Mouse (Mus musculus) adrenal gland, postnatal 4 days (tissue): ENCODE measurements around the gene Rasgrf1. TPM values are rescaled to one million over a fixed set of nuclear protein-coding genes. Genes with fewer than 3 reads are reported as not detected.

ENCODE experiments used
- DNase-seq, 2 experiments: peaks; one replicate each; pipeline ENCODE4 v3.0.0; 2021 to 2022; ENCODE audit warnings: low spot score in 2 of 2, mixed read lengths in 2 of 2
- long read RNA-seq, 2 experiments: library from polyadenylated mRNA; stranded (forward); transcript quantifications; one replicate each; pipeline ENCODE4 v2.0.0; 2021
- total RNA-seq, 2 experiments: library from RNA; stranded (reverse); gene quantifications; 2 replicates each; pipeline ENCODE4 v1.2.3; 2021

Gene Rasgrf1
- 1 to 10 TPM; 1.3 to 1.7 TPM for total RNA-seq
- long read RNA-seq, experiment 1: 0 reads
- long read RNA-seq, experiment 2: 0 reads

DNA sequence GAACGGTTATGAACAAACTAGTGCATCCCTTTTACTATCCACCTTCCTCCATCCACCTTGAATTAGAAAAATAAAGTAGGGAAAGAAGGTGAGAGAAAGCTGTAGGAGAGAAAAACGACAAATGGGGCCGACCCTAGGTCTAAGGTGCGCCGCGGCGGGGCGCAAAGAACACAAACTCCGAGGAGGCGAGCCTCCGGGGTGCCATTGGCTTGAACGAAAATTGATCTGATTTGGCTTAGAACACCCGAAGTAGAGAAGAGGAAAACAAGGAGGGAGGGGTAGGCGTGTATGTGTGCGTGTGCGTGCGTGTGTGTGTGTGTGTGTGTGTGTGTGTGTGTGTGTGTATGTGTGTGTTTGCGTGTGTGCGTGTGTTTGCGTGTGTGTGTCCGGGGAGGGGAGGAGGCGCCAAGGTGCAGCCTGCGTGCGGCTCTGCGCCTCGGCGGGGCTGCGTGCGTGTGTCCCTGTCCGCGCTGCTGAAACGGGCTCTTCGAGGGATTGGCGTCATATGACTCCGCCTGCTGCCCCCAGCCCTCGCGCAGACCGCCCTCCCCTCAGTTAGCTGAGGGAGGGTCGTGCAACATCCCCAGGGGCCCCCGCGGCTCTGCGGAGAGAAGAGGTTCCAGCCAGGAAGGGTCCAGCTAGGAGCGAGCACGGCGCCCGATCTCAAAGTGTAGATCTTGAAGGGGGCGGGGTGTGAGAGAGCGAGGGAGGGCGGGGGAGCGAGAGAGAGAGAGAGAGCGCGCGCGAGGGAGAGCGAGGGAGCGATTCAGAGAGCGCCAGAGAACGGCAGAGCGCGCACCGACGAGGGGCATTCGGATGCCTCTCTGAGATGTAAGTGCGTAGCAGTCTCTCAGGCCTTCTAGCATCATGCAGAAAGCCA is at the start of gene Rasgrf1:
Gene Rasgrf1 (plus strand): TSS at position 778 of the 880 bp plus-strand sequence.
- DNase-seq: no peak

DNA sequence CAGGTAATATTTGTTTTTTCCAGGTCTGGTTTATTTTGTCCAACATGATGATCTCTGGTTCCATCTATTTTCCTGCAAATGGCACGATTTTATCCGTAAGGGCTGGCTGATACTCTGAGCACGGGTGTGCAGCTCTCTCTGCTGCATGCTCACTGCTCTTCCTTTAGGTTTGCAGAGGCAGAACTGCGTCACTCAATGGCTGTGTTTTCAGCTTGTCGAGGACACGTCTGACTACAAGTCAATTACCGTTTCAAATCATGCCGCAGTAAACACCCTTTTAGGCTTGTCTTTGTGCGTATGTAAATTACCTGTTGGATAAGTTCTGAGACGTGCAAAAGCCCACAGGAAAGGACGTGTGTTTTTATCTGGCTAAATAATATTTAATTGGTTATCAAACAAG is 49.6 kb upstream of the Rasgrf1 start:
- no peak for DNase-seq

DNA sequence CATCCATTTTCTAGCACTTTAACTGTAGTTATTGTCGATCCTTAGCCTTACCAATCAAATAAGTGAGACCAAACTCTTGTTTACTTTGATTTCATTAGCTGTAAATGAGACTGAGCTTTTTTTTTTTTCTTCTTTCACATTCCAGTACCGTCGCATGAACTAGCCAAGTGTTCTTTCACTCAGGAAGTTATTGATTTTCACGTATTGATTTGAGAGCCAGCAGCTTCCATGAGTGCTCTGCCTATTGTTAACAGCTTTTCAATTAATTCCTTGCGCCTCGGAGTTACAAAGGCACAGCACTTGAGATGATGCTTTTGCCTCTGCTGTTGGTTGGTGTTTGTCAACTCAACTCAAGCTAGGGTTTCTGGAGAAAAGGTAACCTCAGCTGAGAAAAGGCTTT is 49.1 kb upstream of the Rasgrf1 start:
- DNase-seq: no peak

DNA sequence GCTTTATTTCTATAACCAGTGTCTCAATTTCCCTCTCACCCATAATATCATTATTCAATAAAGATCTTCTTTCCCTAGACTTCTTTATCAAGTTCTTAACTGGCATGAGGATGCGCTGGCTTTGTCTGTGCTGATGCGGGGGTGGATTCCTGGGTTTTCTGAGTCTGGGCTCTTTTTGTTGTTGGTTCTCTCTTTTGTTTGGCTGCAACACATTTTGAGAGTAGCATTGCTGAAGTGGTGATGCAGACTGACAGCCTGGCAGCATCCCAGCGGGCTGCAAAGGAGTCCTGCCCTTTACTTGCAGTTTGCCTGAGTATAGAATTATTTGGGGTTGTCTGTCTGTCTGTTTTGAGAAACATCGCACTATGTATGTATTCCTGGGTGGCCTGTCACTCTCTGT is 42.6 kb upstream of the Rasgrf1 start:
- DNase-seq: no peak

DNA sequence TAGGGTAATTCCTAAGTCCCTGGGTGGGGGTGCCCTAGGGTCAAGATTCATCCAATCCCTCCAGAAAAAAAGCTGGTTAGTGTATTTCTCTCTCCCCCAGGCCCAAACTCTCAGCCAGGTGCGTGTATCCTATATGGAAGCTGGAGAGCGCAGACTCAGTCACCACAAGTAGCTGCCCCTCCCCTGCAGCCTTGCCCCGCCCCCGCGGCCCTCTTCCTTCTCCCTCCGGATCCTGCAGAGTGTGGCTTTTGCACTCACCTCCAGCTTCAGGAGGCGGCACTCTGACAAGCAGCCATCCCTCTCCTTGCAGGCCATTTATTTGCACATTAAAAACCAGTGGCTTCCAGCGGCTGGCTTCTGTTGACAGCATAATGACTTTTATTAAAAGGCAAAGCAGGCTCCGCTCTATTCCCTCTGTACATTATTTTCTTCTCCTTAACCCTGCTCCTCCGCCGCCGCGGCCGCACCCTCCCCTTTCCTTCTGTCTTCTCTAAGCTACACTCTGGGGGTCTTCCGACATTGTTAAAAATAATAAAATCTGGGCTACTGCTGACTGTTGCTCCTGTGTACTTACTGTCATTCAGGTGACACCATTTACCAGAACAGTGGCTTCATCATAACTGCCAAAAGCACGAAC is 41.5 kb upstream of the Rasgrf1 start:
- no peak for DNase-seq

DNA sequence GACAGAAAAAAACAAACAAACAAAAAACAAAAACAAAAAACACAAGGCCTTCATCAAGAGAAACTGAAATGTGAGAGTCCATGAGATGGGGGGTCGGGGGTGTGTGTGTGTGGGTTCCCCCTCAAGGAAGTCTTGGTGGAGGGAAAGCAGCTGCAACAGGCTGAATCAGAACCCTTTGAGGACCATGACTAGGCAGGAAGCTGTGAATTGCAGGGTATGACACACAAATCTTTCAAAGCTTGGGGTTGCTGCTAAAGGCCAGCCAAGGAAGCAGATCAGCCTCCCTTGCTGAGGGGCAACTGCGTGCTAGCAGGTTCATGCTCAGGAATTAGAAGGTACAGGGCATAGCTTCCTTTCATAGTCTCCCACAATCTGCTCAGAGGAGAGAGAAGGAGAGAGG is 40.1 kb upstream of the Rasgrf1 start:
- DNase-seq: no peak

DNA sequence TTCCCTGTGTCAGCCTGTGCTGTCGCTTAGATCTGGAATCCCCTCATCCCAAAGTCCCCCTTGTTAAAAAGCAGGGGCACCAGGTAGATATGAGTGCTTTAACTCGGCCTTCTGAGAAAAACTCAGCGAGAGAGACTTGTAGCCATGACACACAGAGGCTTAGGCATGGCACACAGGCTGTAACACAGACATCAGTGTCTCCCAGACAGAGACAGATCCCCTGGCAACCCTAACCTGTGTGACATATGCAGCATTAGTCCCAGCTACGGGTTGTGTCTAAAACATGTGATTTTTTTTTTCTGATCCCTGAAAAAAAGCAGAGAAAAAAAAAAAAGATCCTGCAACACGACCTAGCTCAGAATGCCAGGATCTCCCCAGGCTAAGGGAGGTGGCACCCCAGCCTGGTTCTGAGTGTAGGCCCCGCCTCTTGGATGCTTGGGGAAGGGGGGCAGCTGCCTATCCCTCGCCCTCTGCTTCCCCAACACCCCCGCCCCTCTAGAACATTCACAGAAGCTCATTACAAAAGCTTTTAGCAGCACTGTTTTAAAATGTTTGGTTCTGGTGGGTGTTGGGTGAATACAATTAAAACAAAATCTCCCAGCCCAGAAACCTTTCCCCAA is 39.1 kb upstream of the Rasgrf1 start:
- DNase-seq: no peak

DNA sequence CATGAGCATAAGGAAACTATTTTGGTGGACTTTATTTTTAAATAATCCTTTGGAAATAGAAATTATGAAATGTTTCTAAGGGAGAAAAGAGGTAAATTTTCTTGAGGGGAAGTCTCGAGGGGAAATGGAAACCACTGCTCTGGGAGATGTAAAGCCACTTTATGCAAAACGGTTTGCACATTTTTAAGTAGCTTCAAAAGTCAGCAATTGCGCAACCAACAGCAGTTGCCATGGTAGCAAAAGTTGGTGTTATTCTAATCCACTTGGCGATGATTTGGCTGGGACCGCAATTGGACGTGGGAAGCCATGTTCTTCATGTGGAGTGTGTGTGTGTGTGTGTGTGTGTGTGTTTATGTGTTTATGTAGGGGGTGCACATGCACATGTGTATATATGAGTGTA is 37.6 kb upstream of the Rasgrf1 start:
- no peak for DNase-seq

DNA sequence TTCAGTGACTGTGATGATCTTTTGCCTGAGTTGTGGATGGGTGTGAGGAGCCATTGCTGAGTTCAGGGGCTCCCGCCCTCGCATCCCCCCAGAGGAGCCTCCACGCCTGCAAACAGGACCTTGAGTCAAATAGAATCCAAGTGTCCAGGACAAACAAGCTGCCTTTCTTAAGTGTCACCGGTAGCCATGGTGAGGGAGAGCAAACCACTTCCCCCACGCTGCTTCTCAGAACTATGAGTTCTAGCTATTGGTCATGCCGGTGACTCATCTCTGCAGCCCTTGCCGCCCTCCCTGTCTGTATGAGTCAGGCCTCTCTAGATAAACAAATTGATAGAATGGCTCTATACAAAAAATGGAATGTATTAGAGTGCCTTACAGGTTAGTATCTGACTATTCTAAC is 35.3 kb upstream of the Rasgrf1 start:
- no peak for DNase-seq

DNA sequence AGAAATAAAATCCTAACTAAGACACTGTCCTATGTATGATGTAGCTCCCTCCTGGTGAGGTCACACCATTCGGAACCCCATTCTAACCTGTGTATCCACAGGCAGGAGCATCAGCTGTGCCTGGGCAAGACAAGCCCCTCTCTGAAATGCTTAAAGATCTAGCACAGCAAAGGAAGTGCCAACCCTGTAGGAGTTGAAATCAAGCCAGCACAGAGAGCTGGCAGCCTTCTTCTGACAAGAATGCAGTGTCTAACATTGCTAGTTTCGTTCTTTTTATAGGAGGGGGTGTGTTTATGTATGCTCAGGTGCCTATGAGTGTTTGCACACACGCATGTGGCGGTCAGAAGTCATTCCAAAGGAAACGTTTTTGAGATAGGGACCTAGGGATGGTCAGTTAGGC is 34.2 kb upstream of the Rasgrf1 start:
- DNase-seq: no peak

DNA sequence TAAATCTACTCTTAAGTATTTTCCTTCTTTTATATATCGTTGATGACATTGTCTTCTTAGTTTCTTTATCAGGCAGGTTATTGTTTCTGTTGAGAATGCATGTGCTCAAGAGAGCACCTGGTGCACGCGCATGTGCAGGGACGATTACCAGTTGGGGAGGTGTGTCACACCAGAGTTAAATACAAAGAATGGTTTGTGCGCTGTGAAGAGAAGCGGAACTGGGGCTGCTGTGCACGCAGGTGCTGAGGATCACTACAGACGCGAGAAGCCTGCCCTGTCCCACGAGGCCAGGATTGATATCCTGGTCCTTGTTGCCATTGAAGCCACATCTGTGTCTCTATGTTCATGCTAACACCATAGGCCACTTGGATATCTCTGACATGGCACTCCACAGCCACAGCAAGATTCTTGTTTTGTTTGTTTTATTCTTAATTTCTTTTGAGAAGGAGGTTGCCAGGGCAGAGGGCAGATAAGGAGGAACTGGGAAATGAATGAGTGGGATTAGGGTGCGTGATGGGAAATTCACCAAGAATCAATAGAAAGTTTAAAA is 31.2 kb upstream of the Rasgrf1 start:
- DNase-seq: no peak

DNA sequence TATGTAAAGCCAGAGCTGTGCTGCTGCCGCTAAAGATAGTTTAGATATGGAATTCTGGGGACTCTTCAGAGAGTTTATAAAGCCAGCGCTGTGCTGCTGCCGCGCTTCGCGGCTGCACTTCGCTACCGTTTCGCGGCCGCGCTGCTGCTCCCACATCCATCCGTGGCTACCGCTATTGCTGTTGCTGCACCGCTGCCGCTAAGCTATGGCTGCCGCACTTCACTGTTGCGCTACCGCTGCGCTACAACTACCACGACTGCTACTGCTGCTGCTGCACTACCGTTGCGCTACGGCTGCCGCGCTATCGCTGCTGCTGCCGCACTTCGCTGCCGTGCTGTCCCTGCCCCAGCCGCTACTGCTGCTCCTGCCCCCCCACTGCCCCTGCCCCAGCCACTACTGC is 30.1 kb upstream of the Rasgrf1 start:
- no peak for DNase-seq

DNA sequence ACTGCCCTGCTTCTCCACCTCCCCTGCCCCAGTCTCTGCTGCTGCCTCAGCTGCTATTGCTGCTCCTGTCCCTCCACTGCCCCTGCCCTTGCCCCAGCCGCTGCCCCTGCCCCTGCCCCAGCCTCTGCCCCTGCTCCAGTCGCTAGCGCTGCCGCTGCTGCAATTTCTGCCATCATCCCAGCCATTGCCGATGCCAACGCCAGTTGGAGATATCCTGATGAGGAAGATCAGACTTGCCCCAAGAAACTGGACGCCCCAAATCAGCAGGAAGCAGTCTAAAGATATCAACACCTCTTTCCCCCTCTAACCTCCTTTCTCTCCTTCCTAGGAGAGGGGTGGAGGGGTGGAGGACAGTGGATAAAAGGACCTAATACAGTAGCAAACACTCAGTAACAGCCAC is 28.2 kb upstream of the Rasgrf1 start:
- DNase-seq: no peak

DNA sequence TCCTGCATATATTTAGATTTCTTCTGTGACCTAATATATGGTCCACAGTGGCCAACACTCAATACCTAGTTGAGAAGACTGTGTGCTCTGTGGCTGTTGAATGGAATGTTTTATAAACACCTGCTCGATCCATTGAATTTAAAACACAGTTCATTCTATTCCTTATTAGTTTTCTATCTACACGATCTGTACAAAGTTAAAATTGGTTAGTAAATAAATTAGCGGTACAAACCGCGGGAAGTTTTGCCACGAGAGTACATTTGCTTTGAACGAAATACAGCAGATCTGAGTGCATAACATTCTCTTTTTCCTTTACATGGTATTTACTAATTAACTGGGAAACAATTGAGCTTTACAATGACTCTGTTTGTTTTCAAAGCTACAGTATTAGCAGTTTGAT is 27.1 kb upstream of the Rasgrf1 start:
- no peak for DNase-seq

DNA sequence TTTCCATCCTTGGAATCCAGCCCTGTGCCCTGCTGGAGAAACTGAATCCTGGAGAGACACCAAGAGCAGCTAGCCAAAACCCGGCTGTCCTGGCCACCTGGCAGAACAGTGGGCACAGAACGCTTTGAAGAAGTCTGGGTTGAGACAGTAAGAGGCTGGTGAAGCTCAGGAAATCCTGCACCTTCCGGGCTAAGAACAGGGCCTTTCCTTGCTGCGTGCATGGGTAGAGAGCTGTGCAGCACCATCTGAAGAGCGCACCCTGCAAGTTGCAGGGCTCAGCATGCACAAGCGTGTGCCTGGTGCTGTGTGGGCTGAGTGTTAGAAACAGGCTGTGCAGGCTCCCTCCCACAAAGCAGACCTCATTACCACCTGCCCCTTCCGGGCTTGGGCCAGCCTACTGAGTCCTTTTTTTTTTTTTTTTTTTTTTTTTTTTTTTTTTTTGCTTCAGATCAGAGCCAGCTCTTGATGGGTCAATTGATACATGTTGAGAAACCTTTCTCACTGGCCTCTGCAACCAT is 23.9 kb upstream of the Rasgrf1 start:
- no peak for DNase-seq

DNA sequence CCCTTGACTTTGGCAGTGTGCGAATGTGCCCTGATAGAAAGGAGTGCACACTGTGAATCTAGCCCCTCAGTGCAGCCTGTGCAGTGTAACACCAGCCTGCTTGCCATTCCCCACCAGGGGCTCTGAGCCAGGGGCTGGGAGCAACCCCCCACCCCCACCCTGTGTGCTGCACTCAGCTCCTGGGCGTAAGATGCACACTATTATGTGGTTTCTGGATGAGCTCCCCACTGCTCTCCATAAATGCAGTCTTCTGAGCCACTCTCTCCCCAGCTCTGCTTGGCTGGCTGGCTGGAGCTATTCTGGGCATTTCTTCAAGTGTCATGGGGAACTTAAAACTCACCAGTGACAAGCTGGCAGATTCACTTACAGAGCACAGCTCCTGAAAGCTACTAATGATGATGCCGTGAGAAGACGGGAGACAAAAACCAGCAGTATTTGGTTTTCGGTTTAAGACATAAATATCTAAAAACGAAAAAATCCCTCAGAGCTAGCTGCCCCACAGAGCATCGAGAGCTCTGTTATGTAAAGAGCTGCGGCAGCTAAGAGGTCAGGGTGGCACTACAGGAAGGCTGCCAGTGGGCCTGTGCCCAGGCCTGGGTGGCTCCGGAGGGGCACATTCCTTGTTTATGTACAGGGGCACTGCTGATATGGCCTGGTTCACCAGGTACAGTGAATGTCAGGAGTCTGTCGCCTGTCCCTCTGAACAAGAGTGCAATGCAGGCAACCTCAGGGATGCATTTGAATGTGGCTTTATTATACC is 18.0 kb upstream of the Rasgrf1 start:
- no peak for DNase-seq

DNA sequence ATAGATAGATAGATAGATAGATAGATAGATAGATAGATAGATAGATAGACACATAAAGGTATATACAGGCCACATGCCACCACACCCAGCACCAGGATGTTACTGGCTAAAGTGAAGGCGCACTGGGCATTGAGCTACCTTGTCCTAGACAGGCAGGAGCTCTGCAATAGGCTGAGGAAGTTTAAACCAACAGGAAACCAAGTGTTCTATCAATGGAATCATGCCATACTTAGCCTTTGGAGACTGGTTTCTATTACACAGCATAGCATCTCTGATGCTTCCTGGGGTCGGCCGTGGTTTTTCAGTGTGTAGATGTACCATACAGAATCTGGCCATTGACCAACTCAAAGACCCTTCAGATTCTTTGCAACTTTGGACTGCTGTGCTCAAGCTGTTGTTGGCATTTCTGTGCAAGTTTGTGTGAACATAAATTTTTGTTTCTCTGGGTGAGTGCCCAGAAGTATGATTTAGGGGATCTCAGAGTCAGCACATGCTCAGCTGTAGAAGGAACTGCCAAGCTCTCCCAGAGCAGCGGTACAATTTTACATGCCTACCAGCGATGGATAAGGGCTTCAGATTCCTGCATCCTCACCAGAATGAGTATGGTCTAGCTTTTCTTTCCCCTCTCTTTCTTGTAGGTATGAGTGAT is 17.0 kb upstream of the Rasgrf1 start:
- no peak for DNase-seq

DNA sequence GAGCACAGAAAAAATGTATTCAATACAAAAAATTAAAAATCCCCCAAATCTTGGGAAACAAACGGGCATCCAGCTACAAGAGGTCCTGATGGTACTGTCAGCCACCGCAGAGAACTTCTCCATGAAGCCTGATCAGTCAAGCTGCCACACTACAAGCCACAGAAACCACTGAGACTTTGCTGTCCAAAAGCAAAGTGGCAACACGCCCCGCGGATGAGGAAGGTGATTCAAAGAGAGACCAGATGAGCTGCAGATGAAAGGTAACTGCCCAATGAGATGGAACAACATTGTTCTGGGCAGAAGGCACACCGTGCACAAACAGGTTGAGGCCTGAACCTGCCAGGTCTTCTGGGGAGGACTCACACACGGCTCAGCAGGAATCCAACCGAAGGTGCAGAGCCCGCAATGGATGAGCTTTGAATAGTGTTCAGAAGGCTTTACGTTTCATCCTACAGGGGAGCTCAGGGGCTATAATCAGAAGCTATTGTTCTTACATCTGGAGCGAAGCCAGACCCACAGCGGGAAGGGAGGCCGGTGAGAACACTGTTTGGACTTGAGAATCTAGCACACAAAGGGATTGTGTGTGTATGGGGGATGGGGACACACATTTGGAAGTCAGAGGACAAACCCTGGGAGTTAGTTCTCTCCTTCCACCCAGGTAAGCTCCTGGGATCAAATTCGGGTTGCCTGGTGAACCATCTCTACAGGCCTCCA is 9.4 kb upstream of the Rasgrf1 start:
- DNase-seq: no peak

DNA sequence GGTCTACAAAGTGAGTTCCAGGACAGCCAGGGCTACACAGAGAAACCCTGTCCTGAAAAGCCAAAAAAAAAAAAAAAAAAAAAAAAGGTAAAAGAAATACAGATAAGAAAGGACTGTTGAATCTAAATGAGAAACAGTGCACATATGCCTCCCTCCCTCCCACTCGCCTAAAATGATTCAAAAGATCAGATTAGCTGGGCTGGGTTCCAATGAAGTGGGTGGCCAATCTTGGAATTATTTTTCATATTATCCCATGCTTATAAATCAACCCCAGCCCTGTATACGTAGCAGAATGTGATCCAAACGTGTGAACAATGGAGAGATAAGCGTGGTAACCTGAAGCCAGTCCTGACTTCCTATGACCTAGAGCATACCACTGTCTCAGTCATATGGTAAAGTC is 8.5 kb upstream of the Rasgrf1 start:
- DNase-seq: no peak

DNA sequence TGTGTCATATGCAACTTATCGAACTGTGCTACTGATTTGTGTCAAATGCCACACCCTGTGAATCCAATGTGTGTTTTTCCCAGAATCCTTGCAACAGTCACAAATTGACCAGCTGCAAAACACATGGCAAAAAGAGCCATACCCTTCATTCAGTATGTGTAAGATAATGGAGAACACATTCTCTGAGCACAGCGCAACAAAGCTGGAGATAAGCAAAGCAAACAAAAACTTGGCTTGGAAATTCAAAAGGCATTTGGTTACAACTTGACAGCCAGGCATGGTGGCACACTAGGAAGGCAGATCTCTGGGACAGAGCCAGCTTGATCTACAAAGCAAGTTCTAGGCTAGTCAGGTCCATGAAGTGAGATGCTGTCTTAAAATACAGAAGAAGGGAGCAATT is 6.9 kb upstream of the Rasgrf1 start:
- DNase-seq: no peak
